Mouse (Mus musculus): ENCODE results near the gene Tut4. TPM values are rescaled to one million over a fixed set of nuclear protein-coding genes. Genes with fewer than 3 reads are reported as not detected.

Gene Tut4
- polyA plus RNA-seq, 1 experiment from 2014 or later: 92.0 TPM

DNA sequence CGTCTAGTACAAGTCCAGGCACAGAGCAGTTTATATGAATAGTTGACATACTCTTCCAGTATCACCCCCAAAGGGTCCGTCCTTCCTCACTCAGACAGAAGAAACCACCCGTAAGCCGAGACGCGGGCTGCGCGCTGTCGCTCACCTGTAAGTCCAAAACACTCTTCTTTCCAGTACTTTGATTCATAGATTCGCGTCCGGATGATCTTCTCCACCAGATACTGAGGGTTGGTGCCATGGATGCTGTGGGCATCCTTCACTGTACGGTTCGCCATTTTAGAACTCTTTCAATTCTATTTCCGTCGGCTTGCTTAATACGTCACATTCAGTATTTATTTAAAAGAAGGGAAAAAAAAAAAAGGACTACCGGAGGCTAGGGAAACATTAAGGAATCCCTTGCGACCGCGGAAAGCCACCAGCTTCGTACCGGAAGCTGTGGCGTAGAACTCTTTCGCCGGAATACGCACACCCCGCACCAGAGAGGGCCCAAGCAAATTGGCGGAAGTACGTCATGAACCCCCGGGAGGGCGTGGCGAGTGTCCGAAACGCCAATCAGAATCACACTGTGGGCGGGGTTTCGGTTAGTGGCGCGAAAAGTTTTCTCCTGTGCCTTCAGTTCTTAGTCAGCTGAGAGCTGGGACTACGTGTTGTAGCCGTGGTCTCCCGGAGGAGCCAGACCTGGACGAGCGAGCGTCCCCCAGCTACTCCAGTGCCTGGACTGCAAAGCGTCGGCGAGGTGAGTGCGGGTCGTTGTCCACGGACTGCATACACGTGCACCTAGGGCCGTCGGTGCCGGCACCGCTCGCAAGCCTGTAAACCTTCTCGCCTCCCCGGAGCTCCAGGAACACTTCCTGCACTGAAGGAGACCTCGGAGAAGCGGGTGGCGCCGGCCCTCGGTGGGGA, 119.9 kb downstream of the Tut4 start, which contains the start of the genes Prpf38a and Orc1:
Gene Prpf38a (minus strand): TSS at position 497 of the 903 bp plus-strand sequence.
Gene Orc1 (plus strand): TSS at position 584 of the 903 bp plus-strand sequence.
- peak within 1 kb of the TSS; percentile 71 for H3K27ac ChIP-seq (ENCODE audit: low read depth, low read length)
- no peaks in the 10 kb centered on the region for H3K27me3 ChIP-seq (ENCODE audit: control insufficient read depth, insufficient read depth, low read length)
- H3K9me3 ChIP-seq (ENCODE audit: control insufficient read depth, low read length): no peaks in the 10 kb centered on the region
- under 1% methylated on average over 64 of the region's 64 CpGs for WGBS
- DNase-seq (ENCODE audit: low spot score): peak; percentile 99
- H3K36me3 ChIP-seq (ENCODE audit: control insufficient read depth, insufficient read depth, low read length): peaks cover 3% of the 10 kb centered on the region; the same call in 1 of the 2 replicates
- peak within 1 kb of the TSS; percentile 88 for H3K4me3 ChIP-seq (ENCODE audit: low read depth, low read length)
- H3K4me1 ChIP-seq (replicated peaks; ENCODE audit: control insufficient read depth, insufficient read depth, low read length): peaks cover 7% of the 10 kb centered on the region
- ATAC-seq (replicated peaks; ENCODE audit: low FRiP score): peak; percentile 99
- peak within 1 kb of the TSS; percentile 65 for H3K4me2 ChIP-seq (ENCODE audit: low read depth, low read length, severe bottlenecking)
- peak within 1 kb of the TSS; percentile 81 for H3K9ac ChIP-seq (ENCODE audit: low read length)

DNA sequence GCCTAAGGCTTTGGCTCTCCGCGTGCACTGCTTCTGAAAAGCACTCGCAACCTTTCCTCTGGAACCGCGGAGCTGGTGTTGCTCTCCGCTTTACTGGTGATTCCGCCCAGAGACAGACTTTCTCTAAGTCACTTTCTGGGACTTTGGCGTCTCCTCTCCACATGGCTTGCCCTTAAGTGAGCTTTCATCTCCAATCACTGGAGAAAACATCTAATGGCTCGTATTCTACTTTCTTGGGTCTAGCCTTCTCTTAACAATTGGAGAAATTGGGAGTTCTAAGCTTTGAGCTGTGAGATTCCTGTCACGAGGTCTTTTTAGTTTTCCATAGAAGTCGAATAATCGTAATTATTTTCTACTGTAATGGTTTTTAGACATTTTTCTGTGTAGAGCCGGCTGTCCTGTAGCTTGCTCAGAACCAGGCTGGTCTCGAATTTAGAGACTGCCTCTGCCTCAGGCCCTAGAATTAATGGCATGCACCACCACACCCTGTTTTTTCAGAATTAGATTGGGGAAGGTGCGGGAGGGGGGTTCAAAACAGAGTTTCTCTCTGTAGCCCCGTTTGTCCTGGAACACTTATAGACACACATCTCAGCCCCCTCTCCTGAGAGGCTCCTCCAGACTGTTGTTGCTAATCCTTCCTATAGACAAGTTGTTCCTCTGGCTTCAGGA, 120.7 kb downstream of the Tut4 start:
- ATAC-seq (replicated peaks; ENCODE audit: low FRiP score) (no peak), DNase-seq (ENCODE audit: low spot score) (no peak)
- H3K36me3 ChIP-seq (ENCODE audit: control insufficient read depth, insufficient read depth, low read length): peaks cover 3% of the 10 kb centered on the region; the same call in 1 of the 2 replicates

DNA sequence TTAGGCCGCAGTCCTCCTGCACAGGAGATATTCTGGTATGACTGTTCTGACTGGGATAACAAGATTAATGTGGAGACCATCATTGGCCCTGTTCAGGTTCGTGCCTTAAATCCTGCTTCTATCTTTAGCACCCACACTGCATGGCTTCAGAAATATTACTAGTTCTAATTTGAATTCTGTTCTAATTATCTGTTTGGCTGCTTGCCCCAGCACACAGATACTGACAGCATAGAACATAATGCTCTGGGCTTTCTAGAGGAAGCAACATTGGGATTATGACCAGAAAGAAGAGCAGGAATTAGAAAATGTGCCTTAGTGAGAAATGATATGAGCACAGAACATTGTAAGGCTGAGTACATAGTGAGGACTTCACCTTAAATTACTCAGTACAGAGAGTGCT, 134.2 kb downstream of the Tut4 start:
- 91% methylated on average over 2 of the region's 2 CpGs for WGBS
- H3K9ac ChIP-seq (ENCODE audit: low read length): no peak overlapping the region

More for the DNA sequence above, 120.7 kb downstream of the Tut4 start:
- 1% methylated on average over 16 of the region's 16 CpGs for WGBS
- H3K4me3 ChIP-seq (ENCODE audit: low read depth, low read length): peak overlapping the region; percentile 88
- H3K9ac ChIP-seq (ENCODE audit: low read length): peak overlapping the region; percentile 81
- no peaks in the 10 kb centered on the region for H3K9me3 ChIP-seq (ENCODE audit: control insufficient read depth, low read length)
- no peaks in the 10 kb centered on the region for H3K27me3 ChIP-seq (ENCODE audit: control insufficient read depth, insufficient read depth, low read length)
- peak overlapping the region; percentile 65 for H3K4me2 ChIP-seq (ENCODE audit: low read depth, low read length, severe bottlenecking)
- peak overlapping the region; percentile 71 for H3K27ac ChIP-seq (ENCODE audit: low read depth, low read length)
- peaks cover 7% of the 10 kb centered on the region for H3K4me1 ChIP-seq (replicated peaks; ENCODE audit: control insufficient read depth, insufficient read depth, low read length)

DNA sequence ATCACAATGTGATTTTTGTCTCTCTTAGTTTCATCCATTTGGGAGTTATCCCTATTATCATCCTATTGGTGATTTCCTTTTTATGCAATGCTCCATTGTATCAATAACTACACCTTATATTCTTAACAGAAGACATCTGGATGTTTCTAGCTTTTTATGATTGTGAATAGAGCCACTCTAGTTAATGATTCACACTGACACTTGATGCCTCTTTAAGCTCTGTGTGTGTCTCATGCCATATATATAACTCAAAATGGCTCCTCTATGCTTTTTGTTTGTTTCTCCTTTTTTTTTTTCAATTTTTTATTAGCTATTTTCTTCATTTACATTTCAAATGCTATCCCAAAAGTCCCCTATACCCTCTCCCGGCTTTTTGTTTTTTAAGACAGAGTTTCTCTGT, 136.6 kb downstream of the Tut4 start:
- H3K4me1 ChIP-seq (replicated peaks; ENCODE audit: control insufficient read depth, insufficient read depth, low read length): no peaks in the 10 kb centered on the region
- H3K4me2 ChIP-seq (ENCODE audit: low read depth, low read length, severe bottlenecking): no peak overlapping the region
- H3K4me3 ChIP-seq (ENCODE audit: low read depth, low read length): no peak overlapping the region
- no peak for ATAC-seq (replicated peaks; ENCODE audit: low FRiP score)
- H3K9ac ChIP-seq (ENCODE audit: low read length): no peak overlapping the region
- H3K36me3 ChIP-seq (ENCODE audit: control insufficient read depth, insufficient read depth, low read length): no peaks in the 10 kb centered on the region; the same call in 1 of the 2 replicates
- WGBS: 85% methylated on average over 1 of the region's 1 CpGs
- H3K9me3 ChIP-seq (ENCODE audit: control insufficient read depth, low read length): no peaks in the 10 kb centered on the region
- no peak for DNase-seq (ENCODE audit: low spot score)
- H3K27ac ChIP-seq (ENCODE audit: low read depth, low read length): no peak overlapping the region
- H3K27me3 ChIP-seq (ENCODE audit: control insufficient read depth, insufficient read depth, low read length): no peaks in the 10 kb centered on the region

More for the DNA sequence above, 134.2 kb downstream of the Tut4 start:
- Histone ChIP-seq H3K27ac (ENCODE audit: low read depth, low read length) (no peak overlapping the region), H3K4me1 (replicated peaks; ENCODE audit: control insufficient read depth, insufficient read depth, low read length) (no peaks in the 10 kb centered on the region), H3K9me3 (ENCODE audit: control insufficient read depth, low read length) (no peaks in the 10 kb centered on the region), H3K36me3 (ENCODE audit: control insufficient read depth, insufficient read depth, low read length) (no peaks in the 10 kb centered on the region; the same call in 1 of the 2 replicates), H3K4me2 (ENCODE audit: low read depth, low read length, severe bottlenecking) (no peak overlapping the region), H3K27me3 (ENCODE audit: control insufficient read depth, insufficient read depth, low read length) (no peaks in the 10 kb centered on the region), H3K4me3 (ENCODE audit: low read depth, low read length) (no peak overlapping the region)
- ATAC-seq (replicated peaks; ENCODE audit: low FRiP score): no peak
- DNase-seq (ENCODE audit: low spot score): no peak

GRCm38 (mm10) chr4:108598306-108598705, 139.1 kb downstream of the Tut4 start:
- 87% methylated on average over 4 of the region's 4 CpGs for WGBS
- no peaks in the 10 kb centered on the region for H3K27me3 ChIP-seq (ENCODE audit: control insufficient read depth, insufficient read depth, low read length)
- DNase-seq (ENCODE audit: low spot score) (no peak), ATAC-seq (replicated peaks; ENCODE audit: low FRiP score) (no peak)
- H3K27ac ChIP-seq (ENCODE audit: low read depth, low read length): no peak overlapping the region
- H3K9ac ChIP-seq (ENCODE audit: low read length): no peak overlapping the region
- no peak overlapping the region for H3K4me2 ChIP-seq (ENCODE audit: low read depth, low read length, severe bottlenecking)
- H3K9me3 ChIP-seq (ENCODE audit: control insufficient read depth, low read length): no peaks in the 10 kb centered on the region
- no peak overlapping the region for H3K4me3 ChIP-seq (ENCODE audit: low read depth, low read length)
- H3K4me1 ChIP-seq (replicated peaks; ENCODE audit: control insufficient read depth, insufficient read depth, low read length): no peaks in the 10 kb centered on the region
- H3K36me3 ChIP-seq (ENCODE audit: control insufficient read depth, insufficient read depth, low read length): no peaks in the 10 kb centered on the region; the same call in 1 of the 2 replicates

DNA sequence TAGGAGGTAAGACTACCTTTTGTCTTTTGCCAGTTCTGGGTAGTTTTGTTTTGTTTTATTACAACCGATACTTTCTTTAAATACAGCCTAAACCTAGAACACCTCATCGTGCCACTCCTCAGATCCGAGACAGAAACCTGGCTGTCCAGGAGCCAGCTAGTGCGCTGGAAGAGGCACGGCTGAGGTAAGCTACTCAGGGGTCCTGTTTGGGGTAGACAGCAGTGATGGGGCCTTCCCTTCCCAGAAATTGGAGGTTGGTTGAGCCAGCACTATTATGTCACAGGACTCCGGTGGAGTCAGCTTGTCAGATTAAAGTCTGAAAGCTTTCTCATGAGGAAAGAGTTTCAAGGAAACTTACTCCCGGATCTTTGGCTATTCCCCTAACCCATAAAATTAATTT, 142.6 kb downstream of the Tut4 start:
- H3K4me1 ChIP-seq (replicated peaks; ENCODE audit: control insufficient read depth, insufficient read depth, low read length): no peaks in the 10 kb centered on the region
- no peak overlapping the region for H3K9ac ChIP-seq (ENCODE audit: low read length)
- no peak overlapping the region for H3K27ac ChIP-seq (ENCODE audit: low read depth, low read length)
- ATAC-seq (replicated peaks; ENCODE audit: low FRiP score) (no peak), DNase-seq (ENCODE audit: low spot score) (no peak)
- H3K4me2 ChIP-seq (ENCODE audit: low read depth, low read length, severe bottlenecking): no peak overlapping the region
- H3K4me3 ChIP-seq (ENCODE audit: low read depth, low read length): no peak overlapping the region
- H3K27me3 ChIP-seq (ENCODE audit: control insufficient read depth, insufficient read depth, low read length): no peaks in the 10 kb centered on the region
- 96% methylated on average over 7 of the region's 7 CpGs for WGBS
- peaks cover 2% of the 10 kb centered on the region; the same call in 1 of the 2 replicates for H3K36me3 ChIP-seq (ENCODE audit: control insufficient read depth, insufficient read depth, low read length)
- no peaks in the 10 kb centered on the region for H3K9me3 ChIP-seq (ENCODE audit: control insufficient read depth, low read length)

- H3K9ac ChIP-seq (ENCODE audit: low read length): no peak overlapping the region
- 90% methylated on average over 3 of the region's 3 CpGs for WGBS
- no peak overlapping the region for H3K27ac ChIP-seq (ENCODE audit: low read depth, low read length)
- H3K9me3 ChIP-seq (ENCODE audit: control insufficient read depth, low read length): no peaks in the 10 kb centered on the region
- H3K36me3 ChIP-seq (ENCODE audit: control insufficient read depth, insufficient read depth, low read length): peaks cover 2% of the 10 kb centered on the region; the same call in 1 of the 2 replicates
- H3K4me1 ChIP-seq (replicated peaks; ENCODE audit: control insufficient read depth, insufficient read depth, low read length): no peaks in the 10 kb centered on the region
- no peak for ATAC-seq (replicated peaks; ENCODE audit: low FRiP score)
- no peak for DNase-seq (ENCODE audit: low spot score)
- no peaks in the 10 kb centered on the region for H3K27me3 ChIP-seq (ENCODE audit: control insufficient read depth, insufficient read depth, low read length)
- H3K4me2 ChIP-seq (ENCODE audit: low read depth, low read length, severe bottlenecking): no peak overlapping the region
- H3K4me3 ChIP-seq (ENCODE audit: low read depth, low read length): no peak overlapping the region
These were observed 149.4 kb downstream of the Tut4 start for GRCm38 (mm10) chr4:108608651-108609050.
